Mouse (Mus musculus) myocyte (in vitro differentiated cells): ENCODE measurements around the gene Fmo5.

Experiments used
- CEBPB ChIP-seq: IDR thresholded peaks from 2 replicates; pipeline ENCODE4 v1.6.1; 2011; ENCODE audit warnings: mild to moderate bottlenecking, moderate library complexity; ENCODE audit not compliant: poor library complexity, insufficient read depth, severe bottlenecking
- E2F4 ChIP-seq: IDR thresholded peaks from one replicate; pipeline ENCODE4 v1.6.1; 2011; ENCODE audit warnings: mild to moderate bottlenecking, control low read depth, moderate library complexity; ENCODE audit not compliant: insufficient read depth
- MAX ChIP-seq: IDR thresholded peaks from one replicate; pipeline ENCODE4 v1.6.1; 2011; ENCODE audit warnings: low read depth, mild to moderate bottlenecking, control low read depth
- POLR2A ChIP-seq: IDR thresholded peaks from one replicate; pipeline ENCODE4 v1.6.1; 2011; ENCODE audit warnings: low read depth, mild to moderate bottlenecking, control low read depth, moderate library complexity; ENCODE audit not compliant: insufficient read length
- POLR2AphosphoS2 ChIP-seq: IDR thresholded peaks from one replicate; pipeline ENCODE4 v1.6.1; 2011; ENCODE audit warnings: low read depth, control low read depth; ENCODE audit not compliant: insufficient read length
- TCF12 ChIP-seq: IDR thresholded peaks from one replicate; pipeline ENCODE4 v1.6.1; 2011; ENCODE audit warnings: mild to moderate bottlenecking, control low read depth; ENCODE audit not compliant: poor library complexity, insufficient read depth, severe bottlenecking
- USF1 ChIP-seq: IDR thresholded peaks from one replicate; pipeline ENCODE4 v1.6.1; 2011; ENCODE audit warnings: low read depth, mild to moderate bottlenecking, control low read depth, moderate library complexity

DNA sequence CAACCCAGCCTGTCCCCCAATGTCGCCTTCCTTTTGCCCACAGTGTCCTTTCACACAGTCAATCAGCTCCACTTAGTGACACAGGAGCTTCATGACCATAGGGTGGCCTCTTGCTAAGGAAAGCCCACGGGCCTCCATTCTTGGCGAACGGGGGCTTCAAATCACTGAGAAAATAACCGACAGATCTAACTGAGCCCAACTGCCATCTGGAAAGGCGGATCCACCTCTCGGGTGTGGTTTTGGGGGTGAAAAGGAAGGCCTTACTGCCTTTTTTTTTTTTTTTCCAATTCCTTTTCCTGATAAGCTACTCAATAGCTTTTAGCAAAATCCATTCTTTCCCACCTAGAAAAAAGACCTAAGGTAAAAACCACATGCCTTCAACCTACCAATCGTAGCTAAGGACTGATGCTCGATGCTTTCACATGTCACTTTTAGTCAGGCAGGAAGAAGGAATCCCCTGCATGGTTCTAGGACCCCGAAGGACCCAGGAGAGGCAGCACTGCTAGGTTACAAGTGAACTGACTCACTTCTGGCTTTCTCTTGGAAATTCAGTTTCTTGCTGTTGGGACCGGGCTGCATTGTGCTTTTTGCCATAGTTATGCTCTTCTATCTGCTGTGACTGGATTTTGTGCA is 74.0 kb downstream of the Fmo5 start:
- no peak for TF ChIP-seq TCF12
- no peak for TF ChIP-seq POLR2A
- TF ChIP-seq E2F4 = no peak
- TF ChIP-seq USF1 = no peak
- TF ChIP-seq CEBPB = no peak
- TF ChIP-seq MAX = no peak
- no peak for TF ChIP-seq POLR2AphosphoS2
